ENCODE assay signal across 8 mouse cellular contexts in genomic region chr6:88116347-88117183, GRCm38 (mm10). TPM values are rescaled to one million over a fixed set of nuclear protein-coding genes. Genes with fewer than 3 reads are reported as not detected.
DNase-seq lines count a peak whose midpoint lies in the region; ATAC-seq lines count a peak whose summit lies in the region.

No protein-coding gene starts in this region.

- H3K27me3 ChIP-seq in hindbrain, embryonic 14.5 days (ENCODE audit: control insufficient read depth, insufficient read depth, low read length): no peaks in the 10 kb centered on the region
- H3K27me3 ChIP-seq in hindbrain, embryonic 11.5 days (ENCODE audit: control insufficient read depth, insufficient read depth, low read length): no peaks in the 10 kb centered on the region
- H3K27me3 ChIP-seq in embryonic facial prominence, embryonic 15.5 days: no peaks in the 10 kb centered on the region

- H3K9me3 ChIP-seq in hindbrain, embryonic 14.5 days (ENCODE audit: control insufficient read depth, low read length): no peaks in the 10 kb centered on the region
- H3K9me3 ChIP-seq in hindbrain, embryonic 11.5 days (ENCODE audit: control insufficient read depth, low read length): no peaks in the 10 kb centered on the region
- H3K9me3 ChIP-seq in embryonic facial prominence, embryonic 15.5 days (replicated peaks): no peaks in the 10 kb centered on the region

- DNase-seq in hindbrain, embryonic 14.5 days (ENCODE audit: low spot score): peak; percentile 71
- DNase-seq in hindbrain, embryonic 11.5 days (ENCODE audit: low spot score): no peak
- DNase-seq in adipocyte (ENCODE audit: low spot score): peak; percentile 54
- peak; percentile 45 to 73 for DNase-seq in kidney, postnatal 25 days
- peak; percentile 43 for DNase-seq in testis, postnatal 14 days (ENCODE audit: low spot score)
- no peak for DNase-seq in thymus, adult 18-20 months
- no peak for DNase-seq in lung, postnatal 36 days

- H3K4me1 ChIP-seq in hindbrain, embryonic 14.5 days (replicated peaks; ENCODE audit: control insufficient read depth, insufficient read depth, low read length): peaks cover 6% of the 10 kb centered on the region
- 0 out of 2 replicates have a peak, but pooled peaks cover 4% of the 10 kb centered on the region for H3K4me1 ChIP-seq in hindbrain, embryonic 11.5 days (replicated peaks; ENCODE audit: control insufficient read depth, insufficient read depth, low read length)
- H3K4me1 ChIP-seq in embryonic facial prominence, embryonic 15.5 days: peaks cover 32% of the 10 kb centered on the region

- H3K27ac ChIP-seq in hindbrain, embryonic 14.5 days: no peak overlapping the region
- no peak overlapping the region for H3K27ac ChIP-seq in hindbrain, embryonic 11.5 days (ENCODE audit: low read depth, low read length)
- peak overlapping the region; percentile 56 for H3K27ac ChIP-seq in embryonic facial prominence, embryonic 15.5 days (replicated peaks)

- no peak overlapping the region for H3K9ac ChIP-seq in hindbrain, embryonic 14.5 days
- H3K9ac ChIP-seq in hindbrain, embryonic 11.5 days (ENCODE audit: low read depth, low read length): no peak overlapping the region; the same call in 1 of the 2 replicates
- H3K9ac ChIP-seq in embryonic facial prominence, embryonic 15.5 days: no peak overlapping the region

- peak; percentile 18; the same call in 1 of the 2 replicates for ATAC-seq in hindbrain, embryonic 14.5 days (ENCODE audit: low FRiP score)
- no peak for ATAC-seq in hindbrain, embryonic 11.5 days (ENCODE audit: low FRiP score)
- ATAC-seq in embryonic facial prominence, embryonic 15.5 days (ENCODE audit: insufficient number of reproducible peaks, low FRiP score, low TSS enrichment, low read depth): peak; percentile 36; the same call in 1 of the 2 replicates

- no peak overlapping the region for H3K4me2 ChIP-seq in hindbrain, embryonic 14.5 days (replicated peaks)
- no peak overlapping the region for H3K4me2 ChIP-seq in hindbrain, embryonic 11.5 days (replicated peaks; ENCODE audit: low read depth, low read length)
- no peak overlapping the region for H3K4me2 ChIP-seq in embryonic facial prominence, embryonic 15.5 days (replicated peaks)

- H3K4me3 ChIP-seq in hindbrain, embryonic 14.5 days (replicated peaks; ENCODE audit: low read length): no peak overlapping the region
- H3K4me3 ChIP-seq in hindbrain, embryonic 11.5 days (ENCODE audit: low read depth, low read length): no peak overlapping the region
- H3K4me3 ChIP-seq in embryonic facial prominence, embryonic 15.5 days (replicated peaks): no peak overlapping the region

- WGBS in hindbrain, embryonic 14.5 days: 69% methylated on average over 21 of the region's 21 CpGs
- 81% methylated on average over 21 of the region's 21 CpGs for WGBS in hindbrain, embryonic 11.5 days
- 65% methylated on average over 21 of the region's 21 CpGs for WGBS in embryonic facial prominence, embryonic 15.5 days

- H3K36me3 ChIP-seq in hindbrain, embryonic 14.5 days (replicated peaks; ENCODE audit: control insufficient read depth, insufficient read depth): no peaks in the 10 kb centered on the region
- no peaks in the 10 kb centered on the region for H3K36me3 ChIP-seq in hindbrain, embryonic 11.5 days (ENCODE audit: control insufficient read depth, insufficient read depth, low read length)
- H3K36me3 ChIP-seq in embryonic facial prominence, embryonic 15.5 days: no peaks in the 10 kb centered on the region

RNA-seq across cellular contexts. Expression of gene Rpn1, which starts 32.3 kb away (rescaled TPM):
- 301 and 339 TPM in 2 replicates for polyA plus RNA-seq in hindbrain, embryonic 14.5 days (2014; fragmentation: Nextera tagmentation; extraction: Ambion mirVana)
- 272 and 290 TPM in 2 replicates for polyA plus RNA-seq in hindbrain, embryonic 11.5 days (2014; fragmentation: Nextera tagmentation; extraction: Ambion mirVana)
- polyA plus RNA-seq in embryonic facial prominence, embryonic 15.5 days (2015; fragmentation: Nextera tagmentation; extraction: Ambion mirVana): 376 and 384 TPM in 2 replicates

Comparison
In these comparisons a context has a peak if more than half of its experiments do, and no peak if none do; other contexts are left out.
1. DNase-seq: peak in hindbrain, embryonic 14.5 days (single experiment), adipocyte (single experiment), kidney, postnatal 25 days (2 of 2) and testis, postnatal 14 days (single experiment); none in hindbrain, embryonic 11.5 days (single experiment), thymus, adult 18-20 months (0 of 2) and lung, postnatal 36 days (single experiment).